Mouse (Mus musculus) heart, embryonic 14.5 days (tissue): ENCODE results near the gene Luzp2. TPM values are rescaled to one million over a fixed set of nuclear protein-coding genes. Genes with fewer than 3 reads are reported as not detected.

ENCODE experiments used
- ATAC-seq: fragments of 200-750 bp; cut with Nextera tagmentation; 2 replicates; pipeline ENCODE4 v1.8.0; 2017; ENCODE audit warnings: low read depth, moderate TSS enrichment; ENCODE audit not compliant: insufficient number of reproducible peaks, insufficient read depth, low FRiP score
- H3K27ac ChIP-seq, 2 experiments: fragments of 200-500 bp in 1 of 2; fragments of 300-500 bp in 1 of 2; sonication (generic) in 1 of 2; replicated peaks in 1 of 2; 2 replicates each; pipeline ENCODE4 v1.5.1; 2012 to 2014; ENCODE audit warnings: low read depth in 2 of 2, low read length in 2 of 2, control low read depth in 1 of 2, mild to moderate bottlenecking in 1 of 2, mixed read lengths in 1 of 2; ENCODE audit not compliant: control insufficient read depth in 1 of 2, insufficient read depth in 1 of 2
- H3K27me3 ChIP-seq: fragments of 300-500 bp; sonication (generic); 2 replicates; pipeline ENCODE4 v1.6.1; 2014; ENCODE audit warnings: mild to moderate bottlenecking, low read length, control low read depth; ENCODE audit not compliant: control insufficient read depth, insufficient read depth
- H3K36me3 ChIP-seq: fragments of 300-500 bp; sonication (generic); 2 replicates; pipeline ENCODE4 v1.6.1; 2014; ENCODE audit warnings: mild to moderate bottlenecking, control low read depth, low read length, mixed read lengths; ENCODE audit not compliant: control insufficient read depth, insufficient read depth
- H3K4me1 ChIP-seq, 2 experiments: fragments of 200-500 bp in 1 of 2; fragments of 300-500 bp in 1 of 2; sonication (generic) in 1 of 2; 2 replicates each; pipeline ENCODE4 v1.6.1; 2012 to 2014; ENCODE audit warnings: low read length in 2 of 2, control low read depth in 1 of 2, mixed read lengths in 1 of 2; ENCODE audit not compliant: control insufficient read depth in 2 of 2, insufficient read depth in 2 of 2
- H3K4me2 ChIP-seq: fragments of 300-500 bp; sonication (generic); 2 replicates; pipeline ENCODE4 v1.6.1; 2014; ENCODE audit warnings: mild to moderate bottlenecking, low read length
- H3K4me3 ChIP-seq, 2 experiments: fragments of 200-500 bp in 1 of 2; fragments of 300-500 bp in 1 of 2; sonication (generic) in 1 of 2; 2 replicates each; pipeline ENCODE4 v1.5.1; 2012 to 2014; ENCODE audit warnings: low read length in 2 of 2, mild to moderate bottlenecking in 2 of 2, control low read depth in 1 of 2, low read depth in 1 of 2, moderate library complexity in 1 of 2; ENCODE audit not compliant: control insufficient read depth in 1 of 2, insufficient read depth in 1 of 2
- H3K9ac ChIP-seq: fragments of 300-500 bp; sonication (generic); 2 replicates; pipeline ENCODE4 v1.6.1; 2014; ENCODE audit warnings: mild to moderate bottlenecking, low read length
- H3K9me3 ChIP-seq: fragments of 300-500 bp; sonication (generic); 2 replicates; pipeline ENCODE4 v1.6.1; 2016; ENCODE audit warnings: low read length, control low read depth; ENCODE audit not compliant: control insufficient read depth
- WGBS: fragments of 180-500 bp; shearing (Covaris S2); extraction: QIAGEN DNeasy Blood & Tissue Kit; methylation state at CpG from one replicate; pipeline ENCODE4 v1.1.7; 2014; 5-methylcytosine and 5-hydroxymethylcytosine counted together
- polyA plus RNA-seq: library from polyadenylated mRNA; unstranded; fragments of >200 nt; fragmentation: Nextera tagmentation; extraction: Ambion mirVana; gene quantifications from 2 replicates; pipeline ENCODE4 v1.2.1, GENCODE M21; 2014

The Luzp2 gene
- polyA plus RNA-seq, result 0.32 and 0.43 TPM in 2 replicates

GRCm38 (mm10) chr7:54835372-54835851, at the start of gene Luzp2:
Gene Luzp2 (plus strand): TSS chr7:54835498.
- Histone ChIP-seq H3K36me3 (no peaks in the 10 kb centered on the region), H3K27ac (no peak within 1 kb of the TSS), H3K27me3 (peaks cover 5% of the 10 kb centered on the region; the same call in 1 of the 2 replicates), H3K9ac (no peak within 1 kb of the TSS), H3K9me3 (no peaks in the 10 kb centered on the region), H3K4me1 (peaks cover 0 to 2% of the 10 kb centered on the region in 2 experiments; a peak in 1 of 4 replicates), H3K4me3 (peak within 1 kb of the TSS; percentile 28 to 49), H3K4me2 (peak within 1 kb of the TSS; percentile 65)
- no peak for ATAC-seq
- under 1% methylated on average over 21 of the region's 22 CpGs for WGBS

- Histone ChIP-seq H3K27ac (no peak overlapping the region), H3K4me2 (no peak overlapping the region), H3K9me3 (no peaks in the 10 kb centered on the region), H3K9ac (no peak overlapping the region), H3K27me3 (no peaks in the 10 kb centered on the region), H3K4me3 (no peak overlapping the region), H3K36me3 (no peaks in the 10 kb centered on the region), H3K4me1 (no peaks in the 10 kb centered on the region)
- no peak for ATAC-seq
Measured at GRCm38 (mm10) chr7:54787456-54787855, 47.8 kb upstream of the Luzp2 start.

- Histone ChIP-seq H3K27ac (no peak overlapping the region), H3K27me3 (no peaks in the 10 kb centered on the region), H3K9ac (no peak overlapping the region), H3K4me1 (no peaks in the 10 kb centered on the region), H3K36me3 (no peaks in the 10 kb centered on the region), H3K9me3 (no peaks in the 10 kb centered on the region), H3K4me3 (no peak overlapping the region), H3K4me2 (no peak overlapping the region)
- no peak for ATAC-seq
Measured at GRCm38 (mm10) chr7:54818606-54819005, 16.7 kb upstream of the Luzp2 start.

- H3K4me1 ChIP-seq, result no peaks in the 10 kb centered on the region
- H3K4me3 ChIP-seq, result no peak overlapping the region
- 70% methylated on average over 3 of the region's 3 CpGs for whole genome bisulfite sequencing
- H3K27me3 ChIP-seq, result no peaks in the 10 kb centered on the region
- H3K27ac ChIP-seq, result no peak overlapping the region
- ATAC-seq, result no peak
- no peak overlapping the region for H3K4me2 ChIP-seq
- H3K9me3 ChIP-seq, result no peaks in the 10 kb centered on the region
- H3K36me3 ChIP-seq, result no peaks in the 10 kb centered on the region
- no peak overlapping the region for H3K9ac ChIP-seq
Measured at GRCm38 (mm10) chr7:54828751-54829150, 6.5 kb upstream of the Luzp2 start.

- WGBS, result 6% methylated on average over 13 of the region's 13 CpGs
- no peak overlapping the region for H3K9ac ChIP-seq
- ATAC-seq, result no peak
Measured at GRCm38 (mm10) chr7:54835911-54836352, 634 bp downstream of the Luzp2 start.

GRCm38 (mm10) chr7:54836437-54836836, 1.1 kb downstream of the Luzp2 start:
- Histone ChIP-seq H3K4me3 (peak overlapping the region in 1 of 2 experiments; percentile 28; a peak in 1 of 4 replicates), H3K27ac (no peak overlapping the region), H3K9ac (no peak overlapping the region), H3K36me3 (no peaks in the 10 kb centered on the region), H3K4me2 (peak overlapping the region; percentile 65), H3K27me3 (peaks cover 5% of the 10 kb centered on the region; the same call in 1 of the 2 replicates), H3K9me3 (no peaks in the 10 kb centered on the region), H3K4me1 (peaks cover 0 to 2% of the 10 kb centered on the region in 2 experiments; a peak in 1 of 4 replicates)
- whole genome bisulfite sequencing, result 66% methylated on average over 5 of the region's 5 CpGs
- no peak for ATAC-seq

More at GRCm38 (mm10) chr7:54835911-54836352, 634 bp downstream of the Luzp2 start:
- Histone ChIP-seq H3K4me2 (peak overlapping the region; percentile 65), H3K27me3 (peaks cover 5% of the 10 kb centered on the region; the same call in 1 of the 2 replicates), H3K9me3 (no peaks in the 10 kb centered on the region), H3K27ac (no peak overlapping the region), H3K4me3 (peak overlapping the region; percentile 28 to 49), H3K4me1 (peaks cover 0 to 2% of the 10 kb centered on the region in 2 experiments; a peak in 1 of 4 replicates), H3K36me3 (no peaks in the 10 kb centered on the region)

- Histone ChIP-seq H3K9ac (no peak overlapping the region), H3K27ac (no peak overlapping the region), H3K4me3 (no peak overlapping the region), H3K27me3 (no peaks in the 10 kb centered on the region), H3K4me2 (no peak overlapping the region), H3K36me3 (no peaks in the 10 kb centered on the region), H3K9me3 (no peaks in the 10 kb centered on the region), H3K4me1 (no peaks in the 10 kb centered on the region)
- ATAC-seq, result no peak
- WGBS, result 68% methylated on average over 4 of the region's 4 CpGs
Measured at GRCm38 (mm10) chr7:54842807-54843335, 7.6 kb downstream of the Luzp2 start.
